Mouse (Mus musculus): Measurements from ENCODE around the gene Pank2.

DNA sequence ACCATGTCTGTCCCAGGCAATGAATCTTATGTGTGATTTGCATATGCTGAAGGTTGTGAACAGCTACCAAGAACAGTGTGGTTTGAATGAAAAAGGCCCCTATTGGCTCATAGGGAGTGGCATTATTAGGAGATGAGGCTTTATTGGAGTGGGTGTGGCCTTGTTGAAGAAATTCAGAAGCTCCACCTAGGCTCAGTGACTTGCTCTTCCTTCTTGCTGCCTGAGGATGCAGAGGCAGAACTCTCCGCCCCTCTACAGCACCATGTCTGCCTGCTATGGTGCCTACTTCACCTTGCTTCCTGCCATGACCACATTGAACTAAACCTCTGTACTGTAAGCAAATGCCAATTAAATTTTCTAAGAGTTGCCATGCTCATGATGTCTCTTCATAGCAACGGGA, 29.7 kb upstream of the Pank2 start:
- TF ChIP-seq POLR2A (IDR thresholded peaks at IDR 0.05; ENCODE audit: control insufficient read depth, low read depth, low read length) (no peak), CTCF (IDR thresholded peaks at IDR 0.05; ENCODE audit: control insufficient read depth, insufficient read depth, insufficient replicate concordance, low read depth, low read length) (no peak)

Data from testis, adult 2 months (tissue).